Mouse (Mus musculus) erythroblast, embryonic 14.5 days (primary cell): ENCODE measurements around the gene Cemip.

Experiments used
- GATA1 ChIP-seq: IDR thresholded peaks from 2 replicates; pipeline ENCODE4 v1.6.1; 2012; ENCODE audit warnings: low read length, inconsistent platforms, mixed read lengths
- TAL1 ChIP-seq: IDR thresholded peaks from 3 replicates; pipeline ENCODE4 v1.6.1; 2012; ENCODE audit warnings: low read length, inconsistent platforms, mixed read lengths

DNA sequence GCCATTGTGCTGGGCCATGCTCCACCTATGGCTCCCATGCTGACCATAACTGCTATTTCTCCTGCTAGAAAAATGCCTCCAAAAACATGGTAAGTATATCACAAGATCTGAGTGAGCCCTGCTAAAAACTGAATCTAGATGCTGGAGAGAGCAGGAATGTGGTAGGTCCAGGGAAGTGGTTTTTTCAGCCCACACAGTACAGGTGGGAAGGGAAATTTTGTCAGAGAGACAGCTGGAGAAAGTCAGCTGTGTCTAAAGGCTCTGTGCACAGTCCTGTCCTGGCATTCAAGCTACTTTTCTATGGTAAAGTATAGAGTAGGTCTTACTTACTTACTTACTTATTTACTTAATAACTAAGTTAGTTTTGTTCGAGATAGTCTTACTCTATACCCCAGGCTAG lies 71.3 kb downstream of the Cemip start:
- no peak for TF ChIP-seq TAL1
- TF ChIP-seq GATA1 = no peak
